Mouse (Mus musculus) lung, embryonic 15.5 days (tissue): ENCODE measurements at regions not wholly inside any gene's neighbourhood (a gene's known extent, or its start where the extent isn't known, plus 50 kb on each side); places are given as distances from the start of the nearest gene placed in this dataset.
A peak's percentile ranks its signal among the peaks of the same experiment; 100 is the strongest.

ENCODE experiments used
- ATAC-seq: fragments of 200-750 bp; cut with Nextera tagmentation; 2 replicates; pipeline ENCODE4 v1.8.0; 2017; ENCODE audit warnings: moderate number of reproducible peaks, borderline replicate concordance; ENCODE audit not compliant: low FRiP score, low TSS enrichment; ENCODE audit errors: extremely low read depth
- H3K27ac ChIP-seq: fragments of 300-500 bp; sonication (generic); 2 replicates; pipeline ENCODE4 v1.5.1; 2015; ENCODE audit warnings: moderate library complexity, mild to moderate bottlenecking, inconsistent platforms
- H3K27me3 ChIP-seq: fragments of 300-500 bp; sonication (generic); 2 replicates; pipeline ENCODE4 v1.6.1; 2015; ENCODE audit warnings: inconsistent platforms
- H3K36me3 ChIP-seq: fragments of 300-500 bp; sonication (generic); 2 replicates; pipeline ENCODE4 v1.6.1; 2015; ENCODE audit warnings: inconsistent platforms
- H3K4me1 ChIP-seq: fragments of 300-500 bp; sonication (generic); 2 replicates; pipeline ENCODE4 v1.6.1; 2015; ENCODE audit warnings: inconsistent platforms
- H3K4me2 ChIP-seq: fragments of 300-500 bp; sonication (generic); 2 replicates; pipeline ENCODE4 v1.6.1; 2015; ENCODE audit warnings: inconsistent platforms, mild to moderate bottlenecking, moderate library complexity
- H3K4me3 ChIP-seq: fragments of 300-500 bp; sonication (generic); 2 replicates; pipeline ENCODE4 v1.5.1; 2015; ENCODE audit warnings: mild to moderate bottlenecking, inconsistent platforms
- H3K9ac ChIP-seq: fragments of 300-500 bp; sonication (generic); 2 replicates; pipeline ENCODE4 v1.6.1; 2015; ENCODE audit warnings: inconsistent platforms
- H3K9me3 ChIP-seq: fragments of 300-500 bp; sonication (generic); 2 replicates; pipeline ENCODE4 v1.6.1; 2016; ENCODE audit warnings: inconsistent platforms
- WGBS: fragments of 180-500 bp; shearing (Covaris S2); methylation state at CpG from one replicate; pipeline ENCODE4 v1.1.7; 2015; 5-methylcytosine and 5-hydroxymethylcytosine counted together

GRCm38 (mm10) chr1:64308088-64308487 is 186.0 kb upstream of the Klf7 start:
- H3K4me3 ChIP-seq = no peak overlapping the region
- H3K27ac ChIP-seq = peak overlapping the region; percentile 20; the same call in 1 of the 2 replicates
- H3K36me3 ChIP-seq = no peaks in the 10 kb centered on the region
- H3K9ac ChIP-seq = no peak overlapping the region
- H3K27me3 ChIP-seq = no peaks in the 10 kb centered on the region
- H3K4me1 ChIP-seq = peaks cover 4% of the 10 kb centered on the region; the same call in 1 of the 2 replicates
- no peaks in the 10 kb centered on the region for H3K9me3 ChIP-seq
- peak overlapping the region; percentile 19; the same call in 1 of the 2 replicates for H3K4me2 ChIP-seq
- 37% methylated on average over 10 of the region's 10 CpGs for WGBS
- no peak for ATAC-seq

DNA sequence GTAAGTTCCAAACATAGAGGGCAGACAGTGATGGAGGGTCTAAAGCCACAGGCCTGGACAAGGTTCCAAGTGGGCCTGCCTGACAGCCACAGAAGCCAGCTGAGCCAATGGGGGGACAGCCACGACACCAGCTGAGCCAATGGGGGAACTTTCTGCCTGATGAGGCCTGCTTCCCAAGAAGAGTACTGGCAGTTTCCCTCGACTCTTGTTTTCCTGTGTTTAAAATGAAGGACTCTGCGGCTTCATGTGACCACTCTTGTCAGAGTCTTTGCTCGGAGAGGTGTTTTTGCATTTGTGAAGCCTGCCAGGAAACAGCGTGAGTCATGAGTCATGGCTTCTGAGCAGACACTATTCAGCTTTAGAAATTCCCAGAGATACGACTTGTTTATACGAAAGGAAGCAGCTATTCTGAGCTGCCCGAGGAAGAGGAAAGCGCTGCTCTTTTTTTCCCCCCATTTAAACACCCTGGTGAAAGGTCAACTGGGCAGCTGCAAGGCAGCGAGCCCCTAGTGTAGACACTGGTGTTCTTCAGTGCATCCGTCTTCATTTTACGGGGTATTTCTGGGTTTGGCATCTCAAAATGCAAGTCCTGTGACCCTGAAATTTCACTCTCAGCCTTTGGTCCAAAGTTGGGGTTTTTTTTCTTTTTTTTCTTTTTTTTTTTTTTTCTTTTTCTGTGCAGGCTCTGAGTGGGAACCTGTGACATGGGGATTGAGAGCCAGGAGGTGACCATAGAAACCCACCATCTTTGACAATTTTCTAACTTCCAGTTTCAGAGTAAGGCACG is 183.5 kb upstream of the Klf7 start:
- Histone ChIP-seq H3K36me3 (no peaks in the 10 kb centered on the region), H3K27me3 (no peaks in the 10 kb centered on the region), H3K4me3 (no peak overlapping the region), H3K4me2 (peak overlapping the region; percentile 23; the same call in 1 of the 2 replicates), H3K9me3 (no peaks in the 10 kb centered on the region), H3K4me1 (peaks cover 14% of the 10 kb centered on the region; the same call in 1 of the 2 replicates), H3K9ac (no peak overlapping the region), H3K27ac (peak overlapping the region; percentile 79)
- 30% methylated on average over 13 of the region's 13 CpGs for WGBS
- peak; percentile 83 for ATAC-seq

DNA sequence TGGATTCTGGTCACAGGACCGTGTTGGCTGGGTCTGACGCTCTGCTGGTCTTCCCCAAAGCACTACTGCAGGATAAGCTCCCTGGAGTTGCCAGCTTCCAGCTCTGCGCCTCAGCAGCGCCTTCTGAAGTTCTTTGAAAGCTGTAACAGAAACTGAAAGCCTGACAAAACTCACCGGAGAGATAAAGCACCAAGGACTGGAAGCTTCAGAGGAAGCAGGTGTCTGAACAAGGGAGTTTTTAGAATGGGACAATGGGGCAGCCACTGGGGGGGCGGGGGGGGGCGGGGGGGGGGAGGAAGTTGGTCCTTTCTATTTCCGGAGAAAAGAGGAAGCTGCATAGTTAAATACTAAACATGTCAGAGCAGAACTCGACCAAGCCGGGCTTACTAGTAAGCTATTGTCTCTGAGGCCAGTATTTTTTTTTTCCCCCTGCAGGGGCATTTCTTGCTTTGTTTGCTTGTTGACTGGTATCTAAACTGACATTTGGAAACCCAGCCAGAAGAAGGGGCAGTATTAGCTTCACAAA is 180.8 kb upstream of the Klf7 start:
- 0 out of 2 replicates have a peak, but pooled peaks have one; percentile 35 for ATAC-seq
- Histone ChIP-seq H3K9me3 (no peaks in the 10 kb centered on the region), H3K27ac (peak overlapping the region; percentile 68), H3K27me3 (no peaks in the 10 kb centered on the region), H3K36me3 (no peaks in the 10 kb centered on the region), H3K9ac (no peak overlapping the region), H3K4me1 (peaks cover 12% of the 10 kb centered on the region; the same call in 1 of the 2 replicates), H3K4me3 (peak overlapping the region; percentile 14), H3K4me2 (peak overlapping the region; percentile 31)
- 12% methylated on average over 10 of the region's 10 CpGs for WGBS

DNA sequence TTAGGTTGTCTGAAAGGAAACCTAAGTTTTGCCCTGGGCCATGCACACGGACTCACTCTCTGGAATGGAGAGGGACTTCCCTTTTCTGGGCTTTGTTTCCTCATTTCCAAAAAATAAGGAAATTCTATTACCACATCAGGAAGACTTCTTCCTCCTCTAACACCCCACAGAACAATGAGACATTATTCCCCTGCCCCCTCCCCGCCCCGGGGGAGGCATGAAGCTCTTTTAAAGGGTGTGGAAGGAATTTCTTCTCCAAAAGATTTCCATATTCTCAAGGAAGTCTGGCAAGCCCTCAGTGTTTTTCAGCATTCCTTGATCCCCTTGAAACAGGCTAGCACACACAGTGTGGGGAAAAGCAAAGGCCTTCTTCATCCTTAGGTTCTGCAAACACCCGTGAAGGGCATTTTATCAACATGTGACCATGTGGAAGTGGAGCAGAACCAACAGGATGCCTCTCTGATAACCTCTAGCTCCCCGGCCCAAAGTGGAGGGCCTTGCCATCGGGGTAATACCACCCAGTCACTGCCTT is 179.5 kb upstream of the Klf7 start:
- no peaks in the 10 kb centered on the region for H3K9me3 ChIP-seq
- ATAC-seq = 0 out of 2 replicates have a peak, but pooled peaks have one; percentile 40
- no peaks in the 10 kb centered on the region for H3K36me3 ChIP-seq
- no peaks in the 10 kb centered on the region for H3K27me3 ChIP-seq
- no peak overlapping the region for H3K9ac ChIP-seq
- H3K27ac ChIP-seq = peak overlapping the region; percentile 69
- H3K4me3 ChIP-seq = no peak overlapping the region
- 25% methylated on average over 6 of the region's 6 CpGs for WGBS
- no peak overlapping the region for H3K4me2 ChIP-seq
- H3K4me1 ChIP-seq = peaks cover 12% of the 10 kb centered on the region; the same call in 1 of the 2 replicates

- no peak overlapping the region for H3K9ac ChIP-seq
- no peaks in the 10 kb centered on the region for H3K36me3 ChIP-seq
- 70% methylated on average over 8 of the region's 8 CpGs for WGBS
- H3K4me1 ChIP-seq = peaks cover 12% of the 10 kb centered on the region; the same call in 1 of the 2 replicates
- no peaks in the 10 kb centered on the region for H3K9me3 ChIP-seq
- H3K27me3 ChIP-seq = no peaks in the 10 kb centered on the region
- ATAC-seq = 0 out of 2 replicates have a peak, but pooled peaks have one; percentile 2
- H3K4me2 ChIP-seq = no peak overlapping the region
- no peak overlapping the region for H3K4me3 ChIP-seq
- H3K27ac ChIP-seq = peak overlapping the region; percentile 69
These were observed 179.0 kb upstream of the Klf7 start for GRCm38 (mm10) chr1:64300951-64301529.

DNA sequence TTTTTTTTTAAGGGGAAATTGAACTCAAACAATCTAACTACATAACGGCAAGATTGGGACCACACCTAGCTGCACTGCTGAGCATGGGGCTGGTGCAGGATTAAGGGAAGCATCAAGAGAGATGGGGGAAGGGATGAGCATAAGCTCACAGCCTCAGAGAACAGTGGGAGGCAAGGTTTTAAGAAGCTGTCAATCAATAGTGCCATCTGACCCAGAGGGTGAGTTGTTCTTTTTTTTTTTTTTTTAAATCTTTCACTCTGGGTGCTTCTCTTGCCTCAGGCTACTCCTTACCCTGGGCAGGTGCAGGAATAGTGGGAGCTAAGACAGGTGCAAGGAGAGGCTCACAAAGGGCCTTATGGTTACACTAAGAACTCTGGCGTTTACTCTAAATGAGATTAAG is 176.9 kb upstream of the Klf7 start:
- H3K4me3 ChIP-seq = no peak overlapping the region
- H3K27ac ChIP-seq = no peak overlapping the region
- peaks cover 12% of the 10 kb centered on the region; the same call in 1 of the 2 replicates for H3K4me1 ChIP-seq
- H3K27me3 ChIP-seq = no peaks in the 10 kb centered on the region
- no peak for ATAC-seq
- no peak overlapping the region for H3K9ac ChIP-seq
- no peaks in the 10 kb centered on the region for H3K36me3 ChIP-seq
- H3K4me2 ChIP-seq = no peak overlapping the region
- no peaks in the 10 kb centered on the region for H3K9me3 ChIP-seq
- WGBS = 70% methylated on average over 2 of the region's 2 CpGs

DNA sequence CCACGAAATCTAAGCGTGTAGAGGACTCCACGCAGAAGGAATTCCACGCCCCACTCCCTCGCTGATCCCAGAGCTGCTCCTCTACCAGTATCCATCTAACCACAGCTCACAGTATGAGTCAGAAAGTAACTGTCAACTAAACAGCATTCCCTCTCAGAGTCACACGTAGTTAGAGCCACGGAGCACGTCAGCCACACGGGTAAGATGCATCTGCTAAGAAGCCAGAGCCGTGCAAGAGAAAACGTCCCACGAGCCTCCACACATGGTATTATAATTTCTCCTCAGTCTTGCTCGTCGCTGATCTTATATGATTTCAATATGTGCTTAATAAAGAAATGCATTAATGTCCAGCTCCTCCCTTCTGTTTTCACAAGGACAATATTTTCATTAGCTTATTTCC is 176.1 kb upstream of the Klf7 start:
- Histone ChIP-seq H3K9ac (no peak overlapping the region), H3K36me3 (no peaks in the 10 kb centered on the region), H3K27me3 (no peaks in the 10 kb centered on the region), H3K4me3 (no peak overlapping the region), H3K27ac (no peak overlapping the region), H3K9me3 (no peaks in the 10 kb centered on the region), H3K4me2 (no peak overlapping the region), H3K4me1 (peaks cover 11% of the 10 kb centered on the region; the same call in 1 of the 2 replicates)
- 81% methylated on average over 14 of the region's 14 CpGs for WGBS
- no peak for ATAC-seq

- H3K36me3 ChIP-seq = no peaks in the 10 kb centered on the region
- peaks cover 9% of the 10 kb centered on the region; the same call in 1 of the 2 replicates for H3K4me1 ChIP-seq
- H3K4me3 ChIP-seq = no peak overlapping the region
- WGBS = 79% methylated on average over 5 of the region's 5 CpGs
- no peaks in the 10 kb centered on the region for H3K9me3 ChIP-seq
- no peaks in the 10 kb centered on the region for H3K27me3 ChIP-seq
- H3K27ac ChIP-seq = no peak overlapping the region
- no peak overlapping the region for H3K4me2 ChIP-seq
- H3K9ac ChIP-seq = no peak overlapping the region
- no peak for ATAC-seq
These were observed 175.3 kb upstream of the Klf7 start for GRCm38 (mm10) chr1:64297343-64297742.

- H3K4me1 ChIP-seq = no peaks in the 10 kb centered on the region
- H3K9me3 ChIP-seq = no peaks in the 10 kb centered on the region
- no peak for ATAC-seq
- H3K27me3 ChIP-seq = no peaks in the 10 kb centered on the region
- H3K36me3 ChIP-seq = no peaks in the 10 kb centered on the region
- H3K27ac ChIP-seq = peak overlapping the region; percentile 6; the same call in 1 of the 2 replicates
- H3K4me3 ChIP-seq = no peak overlapping the region
- 30% methylated on average over 6 of the region's 6 CpGs for WGBS
- no peak overlapping the region for H3K9ac ChIP-seq
- no peak overlapping the region for H3K4me2 ChIP-seq
These were observed 173.4 kb upstream of the Klf7 start for GRCm38 (mm10) chr1:64295512-64295945.

GRCm38 (mm10) chr1:64295051-64295450 is 173.0 kb upstream of the Klf7 start:
- 73% methylated on average over 7 of the region's 7 CpGs for WGBS
- ATAC-seq = no peak
- Histone ChIP-seq H3K27me3 (no peaks in the 10 kb centered on the region), H3K27ac (no peak overlapping the region), H3K9me3 (no peaks in the 10 kb centered on the region), H3K4me2 (no peak overlapping the region), H3K4me1 (no peaks in the 10 kb centered on the region), H3K4me3 (no peak overlapping the region), H3K36me3 (no peaks in the 10 kb centered on the region), H3K9ac (no peak overlapping the region)

DNA sequence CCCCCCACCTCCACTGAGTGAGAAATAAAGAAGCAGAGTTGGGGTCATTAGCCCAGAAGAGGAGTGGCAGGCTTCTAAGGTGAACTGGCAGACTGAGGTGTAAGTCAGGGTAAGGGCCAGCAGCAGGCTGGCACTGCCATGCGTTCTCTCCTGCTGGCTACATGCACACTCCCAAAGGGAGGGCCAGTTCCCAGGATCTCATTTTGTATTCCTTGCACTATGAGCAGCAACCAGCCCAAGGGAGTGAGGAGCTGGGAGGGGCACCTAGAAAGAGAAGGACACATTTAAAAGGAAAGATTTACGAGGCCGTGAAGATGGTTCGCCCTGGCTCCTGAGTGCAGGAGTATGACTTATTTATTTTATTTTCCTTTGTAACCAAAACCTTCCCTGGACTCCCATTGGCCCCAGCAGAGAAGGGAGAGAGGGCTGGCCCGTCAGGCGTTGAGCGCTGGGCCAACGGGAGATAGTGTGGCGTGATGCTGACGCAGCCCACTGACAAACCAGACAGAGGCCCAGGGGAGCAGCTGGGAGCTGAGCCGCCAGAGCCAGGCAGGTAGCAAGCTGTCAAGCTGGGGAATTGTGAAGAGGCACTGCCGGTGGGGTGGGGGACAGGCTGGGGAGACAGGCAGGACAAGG is 166.8 kb upstream of the Klf7 start:
- 24% methylated on average over 12 of the region's 12 CpGs for WGBS
- Histone ChIP-seq H3K36me3 (no peaks in the 10 kb centered on the region), H3K27me3 (no peaks in the 10 kb centered on the region), H3K4me2 (peak overlapping the region; percentile 33), H3K4me3 (no peak overlapping the region), H3K4me1 (no peaks in the 10 kb centered on the region), H3K9me3 (no peaks in the 10 kb centered on the region), H3K27ac (no peak overlapping the region), H3K9ac (no peak overlapping the region)
- ATAC-seq = peak; percentile 39; the same call in 1 of the 2 replicates
